Mouse (Mus musculus) forebrain, embryonic 11.5 days (tissue): ENCODE data around the gene Ppp1r12b. TPM values are rescaled to one million over a fixed set of nuclear protein-coding genes. Genes with fewer than 3 reads are reported as not detected.

Experiments
- ATAC-seq: fragments of 200-750 bp; cut with Nextera tagmentation; replicated peaks from 2 replicates; pipeline ENCODE4 v1.8.0; 2017; ENCODE audit warnings: moderate TSS enrichment; ENCODE audit not compliant: low FRiP score
- DNase-seq: peaks from one replicate; pipeline ENCODE4 v3.0.0-alpha.2; 2017; ENCODE audit warnings: low spot score
- H3K27ac ChIP-seq: fragments of 300-500 bp; sonication (generic); 2 replicates; pipeline ENCODE4 v1.5.1; 2014; ENCODE audit warnings: low read depth, low read length
- H3K27me3 ChIP-seq: fragments of 300-500 bp; sonication (generic); 2 replicates; pipeline ENCODE4 v1.6.1; 2014; ENCODE audit warnings: mild to moderate bottlenecking, low read length, mixed read lengths; ENCODE audit not compliant: control insufficient read depth, insufficient read depth
- H3K36me3 ChIP-seq: fragments of 300-500 bp; sonication (generic); 2 replicates; pipeline ENCODE4 v1.6.1; 2014; ENCODE audit warnings: mild to moderate bottlenecking, low read length, moderate library complexity, mixed read lengths; ENCODE audit not compliant: control insufficient read depth, insufficient read depth
- H3K4me1 ChIP-seq: fragments of 300-500 bp; sonication (generic); replicated peaks from 2 replicates; pipeline ENCODE4 v1.6.1; 2014; ENCODE audit warnings: low read length, mixed read lengths; ENCODE audit not compliant: control insufficient read depth, insufficient read depth
- H3K4me2 ChIP-seq: fragments of 300-500 bp; sonication (generic); 2 replicates; pipeline ENCODE4 v1.6.1; 2014; ENCODE audit warnings: low read depth, mild to moderate bottlenecking, low read length, moderate library complexity, mixed read lengths; ENCODE audit not compliant: severe bottlenecking
- H3K4me3 ChIP-seq: fragments of 300-500 bp; sonication (generic); 2 replicates; pipeline ENCODE4 v1.5.1; 2014; ENCODE audit warnings: low read depth, low read length
- H3K9ac ChIP-seq: fragments of 300-500 bp; sonication (generic); 2 replicates; pipeline ENCODE4 v1.6.1; 2014; ENCODE audit warnings: low read length
- H3K9me3 ChIP-seq: fragments of 300-500 bp; sonication (generic); 2 replicates; pipeline ENCODE4 v1.6.1; 2016; ENCODE audit warnings: low read length, mixed read lengths; ENCODE audit not compliant: control insufficient read depth
- WGBS: fragments of 180-500 bp; shearing (Covaris S2); extraction: QIAGEN DNeasy Blood & Tissue Kit; methylation state at CpG from one replicate; pipeline ENCODE4 v1.1.7; 2014; 5-methylcytosine and 5-hydroxymethylcytosine counted together
- polyA plus RNA-seq: library from polyadenylated mRNA; unstranded; fragments of >200 nt; fragmentation: Nextera tagmentation; extraction: Ambion mirVana; gene quantifications from 2 replicates; pipeline ENCODE4 v1.2.1, GENCODE M21; 2014

The Ppp1r12b gene
- polyA plus RNA-seq, 1 experiment from 2014 or later, result 12.2 TPM

GRCm38 (mm10) chr1:134741433-134741832 is 214.3 kb downstream of the Ppp1r12b start:
- H3K9ac ChIP-seq, result no peak overlapping the region
- no peak for DNase-seq
- H3K9me3 ChIP-seq, result no peaks in the 10 kb centered on the region
- no peaks in the 10 kb centered on the region for H3K27me3 ChIP-seq
- ATAC-seq, result no peak
- whole genome bisulfite sequencing, result 72% methylated on average over 5 of the region's 6 CpGs
- H3K4me3 ChIP-seq, result no peak overlapping the region
- H3K27ac ChIP-seq, result no peak overlapping the region
- no peaks in the 10 kb centered on the region for H3K4me1 ChIP-seq
- H3K36me3 ChIP-seq, result no peaks in the 10 kb centered on the region
- H3K4me2 ChIP-seq, result no peak overlapping the region

DNA sequence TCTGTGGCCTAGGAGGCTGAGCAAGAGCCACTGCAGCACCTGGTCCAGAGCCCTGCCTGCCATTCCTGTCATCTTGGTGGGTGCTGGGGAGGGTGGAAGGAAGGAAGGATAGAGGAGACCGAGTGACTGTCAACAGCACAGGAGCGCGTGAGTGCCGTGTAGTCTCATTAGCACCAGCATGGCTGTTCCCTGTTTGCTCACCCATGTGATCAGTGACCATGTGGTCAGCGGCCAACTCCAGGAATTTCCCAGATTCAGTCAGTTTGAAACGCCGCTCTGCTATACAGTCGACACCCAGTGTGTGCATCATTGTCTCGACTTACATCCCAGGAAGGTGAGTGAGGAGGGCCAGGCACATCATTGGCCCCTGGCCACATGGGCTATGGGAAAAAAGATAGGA is 218.3 kb downstream of the Ppp1r12b start:
- ATAC-seq (no peak), DNase-seq (no peak)
- H3K36me3 ChIP-seq, result no peaks in the 10 kb centered on the region
- no peak overlapping the region for H3K4me3 ChIP-seq
- H3K27me3 ChIP-seq, result no peaks in the 10 kb centered on the region
- H3K4me2 ChIP-seq, result no peak overlapping the region
- H3K27ac ChIP-seq, result no peak overlapping the region
- WGBS, result 79% methylated on average over 9 of the region's 9 CpGs
- H3K4me1 ChIP-seq, result no peaks in the 10 kb centered on the region
- no peaks in the 10 kb centered on the region for H3K9me3 ChIP-seq
- no peak overlapping the region for H3K9ac ChIP-seq

- DNase-seq, result no peak
- no peaks in the 10 kb centered on the region for H3K4me1 ChIP-seq
- no peak overlapping the region for H3K9ac ChIP-seq
- H3K9me3 ChIP-seq, result no peaks in the 10 kb centered on the region
- no peak overlapping the region for H3K4me3 ChIP-seq
- no peaks in the 10 kb centered on the region for H3K36me3 ChIP-seq
- WGBS, result 92% methylated on average over 5 of the region's 5 CpGs
- no peaks in the 10 kb centered on the region for H3K27me3 ChIP-seq
- H3K27ac ChIP-seq, result no peak overlapping the region
- H3K4me2 ChIP-seq, result no peak overlapping the region
- ATAC-seq, result no peak
Observed at GRCm38 (mm10) chr1:134733659-134734058, 222.1 kb downstream of the Ppp1r12b start.

GRCm38 (mm10) chr1:134727256-134727655 is 228.5 kb downstream of the Ppp1r12b start:
- H3K27ac ChIP-seq, result no peak overlapping the region
- no peaks in the 10 kb centered on the region for H3K9me3 ChIP-seq
- no peaks in the 10 kb centered on the region for H3K36me3 ChIP-seq
- no peaks in the 10 kb centered on the region for H3K4me1 ChIP-seq
- H3K9ac ChIP-seq, result no peak overlapping the region
- no peak overlapping the region for H3K4me2 ChIP-seq
- DNase-seq, result no peak
- WGBS, result 92% methylated on average over 8 of the region's 8 CpGs
- no peaks in the 10 kb centered on the region for H3K27me3 ChIP-seq
- H3K4me3 ChIP-seq, result no peak overlapping the region
- no peak for ATAC-seq

DNA sequence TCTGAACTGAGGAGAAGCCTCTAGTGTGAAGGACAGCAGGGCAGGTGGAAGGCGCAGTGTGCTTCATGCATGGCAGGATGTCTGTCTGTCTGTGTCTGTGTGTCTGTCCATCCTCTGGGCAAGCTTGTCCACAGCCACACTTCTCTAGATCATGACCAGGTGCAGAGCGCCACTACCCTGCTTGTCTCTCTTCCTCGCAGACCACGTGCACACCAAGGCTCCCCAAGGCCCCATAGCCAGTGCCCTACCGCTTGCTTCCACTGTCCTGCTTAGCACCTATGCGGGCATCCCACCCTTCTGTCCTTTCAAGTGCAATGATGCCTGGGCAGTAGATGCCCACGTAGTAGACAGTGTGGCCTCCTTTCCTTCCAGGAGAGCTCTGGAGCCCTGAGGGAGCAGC is 229.3 kb downstream of the Ppp1r12b start:
- Histone ChIP-seq H3K4me3 (no peak overlapping the region), H3K27ac (no peak overlapping the region), H3K9ac (no peak overlapping the region), H3K36me3 (no peaks in the 10 kb centered on the region), H3K4me2 (no peak overlapping the region), H3K27me3 (no peaks in the 10 kb centered on the region), H3K4me1 (no peaks in the 10 kb centered on the region), H3K9me3 (no peaks in the 10 kb centered on the region)
- 89% methylated on average over 7 of the region's 7 CpGs for WGBS
- no peak for ATAC-seq
- no peak for DNase-seq

DNA sequence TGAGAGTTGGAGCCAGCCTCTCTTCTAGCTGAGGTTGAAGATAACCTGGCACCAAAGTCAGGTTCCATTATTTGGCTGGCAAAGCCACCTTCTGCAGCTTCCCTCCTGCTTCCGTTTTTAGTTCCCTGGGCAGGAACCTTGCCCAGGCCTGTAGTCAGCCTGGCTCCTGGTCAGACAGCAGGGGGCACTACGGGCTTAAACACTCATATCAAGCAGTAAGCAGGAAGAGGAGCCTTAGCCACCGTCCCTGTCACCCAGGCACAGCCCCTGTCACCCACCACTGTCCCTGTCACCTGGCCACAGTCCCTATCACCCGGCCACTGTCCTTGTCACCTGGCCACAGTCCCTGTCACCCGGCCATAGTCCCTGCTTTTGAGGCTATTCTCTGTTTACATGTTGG is 230.5 kb downstream of the Ppp1r12b start:
- Histone ChIP-seq H3K4me1 (no peaks in the 10 kb centered on the region), H3K27me3 (no peaks in the 10 kb centered on the region), H3K36me3 (no peaks in the 10 kb centered on the region), H3K27ac (no peak overlapping the region), H3K9ac (no peak overlapping the region), H3K4me3 (no peak overlapping the region), H3K4me2 (no peak overlapping the region), H3K9me3 (no peaks in the 10 kb centered on the region)
- DNase-seq (no peak), ATAC-seq (no peak)
- 48% methylated on average over 5 of the region's 5 CpGs for WGBS

DNA sequence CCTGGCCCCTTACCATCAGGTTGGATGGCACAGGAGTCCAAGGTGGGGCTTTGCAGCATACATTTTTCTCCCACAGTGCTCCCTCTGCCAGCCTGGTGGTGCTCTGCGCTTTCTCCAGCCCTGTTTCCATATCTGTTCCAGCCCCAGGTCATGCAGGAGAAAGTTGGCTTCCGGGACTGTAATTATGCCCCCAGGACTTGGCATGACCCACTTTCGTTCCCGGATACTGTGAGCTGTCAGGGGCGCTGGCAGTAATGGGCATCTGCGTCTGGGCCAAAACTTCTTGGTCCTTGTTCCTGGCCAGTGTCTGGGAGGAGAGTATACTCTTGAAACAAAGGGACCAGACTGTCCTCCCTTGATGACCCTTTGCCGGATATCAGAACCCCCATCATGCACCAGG is 232.9 kb downstream of the Ppp1r12b start:
- no peak overlapping the region for H3K9ac ChIP-seq
- H3K36me3 ChIP-seq, result no peaks in the 10 kb centered on the region
- WGBS, result 92% methylated on average over 7 of the region's 7 CpGs
- H3K4me3 ChIP-seq, result no peak overlapping the region
- H3K4me1 ChIP-seq, result no peaks in the 10 kb centered on the region
- ATAC-seq, result no peak
- no peak for DNase-seq
- H3K4me2 ChIP-seq, result no peak overlapping the region
- H3K27ac ChIP-seq, result no peak overlapping the region
- H3K9me3 ChIP-seq, result no peaks in the 10 kb centered on the region
- H3K27me3 ChIP-seq, result no peaks in the 10 kb centered on the region

GRCm38 (mm10) chr1:134721486-134721885 is 234.3 kb downstream of the Ppp1r12b start:
- Histone ChIP-seq H3K4me3 (no peak overlapping the region), H3K27me3 (no peaks in the 10 kb centered on the region), H3K9ac (no peak overlapping the region), H3K9me3 (no peaks in the 10 kb centered on the region), H3K4me1 (no peaks in the 10 kb centered on the region), H3K36me3 (no peaks in the 10 kb centered on the region), H3K4me2 (no peak overlapping the region), H3K27ac (no peak overlapping the region)
- DNase-seq, result no peak
- 83% methylated on average over 5 of the region's 5 CpGs for WGBS
- ATAC-seq, result no peak

DNA sequence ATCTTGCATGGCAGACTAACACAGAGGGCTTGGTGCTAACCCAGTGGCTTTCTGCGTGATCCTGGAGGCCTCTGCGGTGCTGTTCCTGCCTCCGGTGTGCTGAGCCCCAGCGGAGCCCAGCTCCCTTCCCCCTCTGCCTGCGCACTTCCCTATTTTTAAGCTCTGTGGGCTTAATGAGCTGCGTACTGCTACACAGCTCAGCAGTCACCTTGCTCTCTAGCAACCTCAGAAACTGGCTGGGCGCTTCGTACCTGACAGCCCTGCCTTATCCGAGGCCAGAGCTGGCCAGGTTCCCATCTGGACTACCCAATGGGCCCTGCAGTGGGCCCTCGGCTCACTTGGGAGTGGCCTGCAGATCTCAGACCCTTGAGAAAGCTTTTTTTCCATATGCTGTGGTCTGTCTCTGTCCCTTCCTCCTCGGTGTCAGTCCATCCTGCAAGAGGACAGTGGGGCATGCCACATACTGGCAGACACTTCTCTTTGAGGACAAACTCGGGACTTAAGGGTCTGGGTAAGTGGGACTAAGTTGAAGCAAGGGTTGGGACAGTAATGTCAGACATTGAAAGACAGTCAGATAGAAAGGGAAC is 235.9 kb downstream of the Ppp1r12b start:
- ATAC-seq, result no peak
- no peaks in the 10 kb centered on the region for H3K36me3 ChIP-seq
- no peak for DNase-seq
- no peak overlapping the region for H3K27ac ChIP-seq
- WGBS, result 51% methylated on average over 12 of the region's 12 CpGs
- H3K4me2 ChIP-seq, result no peak overlapping the region
- H3K4me3 ChIP-seq, result no peak overlapping the region
- H3K27me3 ChIP-seq, result no peaks in the 10 kb centered on the region
- no peaks in the 10 kb centered on the region for H3K4me1 ChIP-seq
- H3K9ac ChIP-seq, result no peak overlapping the region
- H3K9me3 ChIP-seq, result no peaks in the 10 kb centered on the region
